ENCODE assay signal across 32 mouse cellular contexts in genomic region chr7:51454989-51455692, GRCm38 (mm10). TPM values are rescaled to one million over a fixed set of nuclear protein-coding genes. Genes with fewer than 3 reads are reported as not detected.
DNase-seq lines count a peak whose midpoint lies in the region; ATAC-seq and TF ChIP-seq lines count a peak whose summit lies in the region.
"Had no signal": no experiment of that assay in that cellular context is flagged by ENCODE, and none has a peak within 500 bp of the region (broad histone marks: within the 10 kb centered on the region; RNA-seq: fewer than 3 reads in every experiment).

No protein-coding gene starts in this region.

- H3K79me2 ChIP-seq in heart, adult 2 months (replicated peaks; ENCODE audit: control insufficient read depth, insufficient read depth, low read length), result no peaks in the 10 kb centered on the region

- H3K9ac ChIP-seq in embryonic facial prominence, embryonic 11.5 days (replicated peaks; ENCODE audit: low read length), result no peak overlapping the region
- H3K9ac ChIP-seq in heart, embryonic 13.5 days, result no peak overlapping the region
- no peak overlapping the region for H3K9ac ChIP-seq in heart, adult 2 months (ENCODE audit: low read depth, low read length)
- no peak overlapping the region for H3K9ac ChIP-seq in lung, embryonic 14.5 days
- H3K9ac ChIP-seq in liver, postnatal 0 days (replicated peaks), result no peak overlapping the region
- H3K9ac ChIP-seq: forebrain, embryonic 13.5 days; hindbrain, embryonic 15.5 days; kidney, embryonic 15.5 days; limb, embryonic 12.5 days; liver, embryonic 15.5 days; midbrain, embryonic 15.5 days had no signal

- no peak for TF ChIP-seq EP300 in heart, adult 2 months (IDR thresholded peaks at IDR 0.05; ENCODE audit: insufficient read depth, low read depth, low read length)
- no peak for TF ChIP-seq EP300 in liver, postnatal 0 days (IDR thresholded peaks at IDR 0.05; ENCODE audit: low read depth)

- no peak overlapping the region for H3K4me2 ChIP-seq in embryonic facial prominence, embryonic 11.5 days (ENCODE audit: low read depth, low read length)
- peak overlapping the region; percentile 15 for H3K4me2 ChIP-seq in heart, embryonic 13.5 days
- no peak overlapping the region for H3K4me2 ChIP-seq in lung, embryonic 14.5 days
- H3K4me2 ChIP-seq in liver, postnatal 0 days (ENCODE audit: low read depth, low read length), result no peak overlapping the region
- H3K4me2 ChIP-seq: forebrain, embryonic 13.5 days; hindbrain, embryonic 15.5 days; kidney, embryonic 15.5 days; limb, embryonic 12.5 days; liver, embryonic 15.5 days; midbrain, embryonic 15.5 days had no signal

- no peaks in the 10 kb centered on the region for H3K4me1 ChIP-seq in embryonic facial prominence, embryonic 11.5 days (ENCODE audit: control insufficient read depth, insufficient read depth, low read length)
- H3K4me1 ChIP-seq in embryonic facial prominence, embryonic 10.5 days, result peaks cover 6% of the 10 kb centered on the region; the same call in 1 of the 2 replicates
- H3K4me1 ChIP-seq in heart, embryonic 13.5 days, result peaks cover 17% of the 10 kb centered on the region
- H3K4me1 ChIP-seq in heart, adult 2 months (ENCODE audit: control insufficient read depth, insufficient read depth, low read length), result no peaks in the 10 kb centered on the region
- H3K4me1 ChIP-seq in lung, embryonic 14.5 days (ENCODE audit: insufficient read depth), result no peaks in the 10 kb centered on the region
- no peaks in the 10 kb centered on the region for H3K4me1 ChIP-seq in liver, postnatal 0 days (ENCODE audit: insufficient read depth)
- H3K4me1 ChIP-seq: forebrain, embryonic 13.5 days; hindbrain, embryonic 10.5 days; hindbrain, embryonic 15.5 days; kidney, embryonic 15.5 days; limb, embryonic 12.5 days; liver, embryonic 15.5 days; midbrain, embryonic 10.5 days; midbrain, embryonic 15.5 days had no signal

- no peak overlapping the region for H3K4me3 ChIP-seq in embryonic facial prominence, embryonic 11.5 days (ENCODE audit: low read depth, low read length)
- no peak overlapping the region for H3K4me3 ChIP-seq in embryonic facial prominence, embryonic 10.5 days
- H3K4me3 ChIP-seq in heart, embryonic 13.5 days, result no peak overlapping the region
- H3K4me3 ChIP-seq in heart, adult 2 months, result no peak overlapping the region
- no peak overlapping the region for H3K4me3 ChIP-seq in lung, embryonic 14.5 days (ENCODE audit: low read depth, low read length)
- no peak overlapping the region for H3K4me3 ChIP-seq in liver, postnatal 0 days (ENCODE audit: low read depth, low read length)
- H3K4me3 ChIP-seq: forebrain, embryonic 13.5 days; hindbrain, embryonic 10.5 days; hindbrain, embryonic 15.5 days; kidney, embryonic 15.5 days; layer of hippocampus, adult 2 months; left cerebral cortex, adult 2 months; limb, embryonic 12.5 days; liver, embryonic 15.5 days; midbrain, embryonic 10.5 days; midbrain, embryonic 15.5 days had no signal

- ATAC-seq in embryonic facial prominence, embryonic 11.5 days (replicated peaks; ENCODE audit: insufficient number of reproducible peaks, low FRiP score, low TSS enrichment, low read depth), result no peak
- ATAC-seq in heart, embryonic 13.5 days (ENCODE audit: extremely low read depth, insufficient number of reproducible peaks, low FRiP score, low TSS enrichment), result 0 out of 2 replicates have a peak, but pooled peaks have one; percentile 37
- ATAC-seq in lung, embryonic 14.5 days (ENCODE audit: insufficient read depth), result no peak
- ATAC-seq in liver, postnatal 0 days, result no peak
- ATAC-seq: forebrain, embryonic 13.5 days; inflammation-experienced regulatory T-cells, adult 6 months; midbrain, embryonic 15.5 days had no signal

- TF ChIP-seq POLR2A in heart, adult 2 months (IDR thresholded peaks at IDR 0.05; ENCODE audit: insufficient read depth, low read depth, low read length), result no peak

- H3K27ac ChIP-seq in embryonic facial prominence, embryonic 11.5 days (replicated peaks; ENCODE audit: low read depth, low read length), result no peak overlapping the region
- no peak overlapping the region for H3K27ac ChIP-seq in embryonic facial prominence, embryonic 10.5 days (replicated peaks)
- H3K27ac ChIP-seq in heart, embryonic 13.5 days (replicated peaks), result peak overlapping the region; percentile 74
- H3K27ac ChIP-seq in heart, adult 2 months, result no peak overlapping the region
- H3K27ac ChIP-seq in lung, embryonic 14.5 days (ENCODE audit: low read depth), result no peak overlapping the region
- no peak overlapping the region for H3K27ac ChIP-seq in liver, postnatal 0 days (ENCODE audit: low read depth)
- H3K27ac ChIP-seq: forebrain, embryonic 13.5 days; hindbrain, embryonic 10.5 days; hindbrain, embryonic 15.5 days; kidney, embryonic 15.5 days; layer of hippocampus, adult 2 months; left cerebral cortex, adult 2 months; limb, embryonic 12.5 days; liver, embryonic 15.5 days; midbrain, embryonic 10.5 days; midbrain, embryonic 15.5 days had no signal

- no peaks in the 10 kb centered on the region for H3K9me3 ChIP-seq in embryonic facial prominence, embryonic 11.5 days (replicated peaks; ENCODE audit: control insufficient read depth, low read length)
- H3K9me3 ChIP-seq in embryonic facial prominence, embryonic 10.5 days, result no peaks in the 10 kb centered on the region
- no peaks in the 10 kb centered on the region for H3K9me3 ChIP-seq in heart, embryonic 13.5 days
- no peaks in the 10 kb centered on the region for H3K9me3 ChIP-seq in lung, embryonic 14.5 days (ENCODE audit: low read depth, low read length)
- no peaks in the 10 kb centered on the region for H3K9me3 ChIP-seq in liver, postnatal 0 days (ENCODE audit: low read length)
- H3K9me3 ChIP-seq: forebrain, embryonic 13.5 days; G1E; hindbrain, embryonic 10.5 days; hindbrain, embryonic 15.5 days; kidney, embryonic 15.5 days; limb, embryonic 12.5 days; liver, embryonic 15.5 days; midbrain, embryonic 10.5 days; midbrain, embryonic 15.5 days had no signal

- peak; percentile 6 for DNase-seq in embryonic facial prominence, embryonic 11.5 days (ENCODE audit: low spot score)
- DNase-seq in embryonic facial prominence, embryonic 10.5 days (ENCODE audit: low spot score), result no peak
- no peak for DNase-seq in heart, adult 2 months
- peak; percentile 40 for DNase-seq in lung, embryonic 14.5 days
- DNase-seq in lung, postnatal 10 days, result no peak
- no peak for DNase-seq in liver, postnatal 0 days
- DNase-seq: adrenal gland, adult 8-10 months; cerebellum, adult 11 months; cerebellum, adult 9-10 months; cerebellum, postnatal 36 days; gastrocnemius, postnatal 25 days; heart, adult 11 months; kidney, adult 11 months; kidney, postnatal 36 days; lung, postnatal 14 days; spleen, adult 18-20 months; thymus, postnatal 25 days had no signal

- no peaks in the 10 kb centered on the region for H3K36me3 ChIP-seq in embryonic facial prominence, embryonic 11.5 days (replicated peaks; ENCODE audit: control insufficient read depth, insufficient read depth, low read depth, low read length)
- no peaks in the 10 kb centered on the region for H3K36me3 ChIP-seq in embryonic facial prominence, embryonic 10.5 days (replicated peaks)
- H3K36me3 ChIP-seq in heart, embryonic 13.5 days, result no peaks in the 10 kb centered on the region
- no peaks in the 10 kb centered on the region for H3K36me3 ChIP-seq in heart, adult 2 months (ENCODE audit: control insufficient read depth, insufficient read depth, low read length)
- no peaks in the 10 kb centered on the region for H3K36me3 ChIP-seq in lung, embryonic 14.5 days (ENCODE audit: insufficient read depth)
- H3K36me3 ChIP-seq in liver, postnatal 0 days (replicated peaks; ENCODE audit: insufficient read depth, low read length), result no peaks in the 10 kb centered on the region
- H3K36me3 ChIP-seq: G1E; hindbrain, embryonic 10.5 days; hindbrain, embryonic 15.5 days; kidney, embryonic 15.5 days; limb, embryonic 12.5 days; liver, embryonic 15.5 days; midbrain, embryonic 10.5 days; midbrain, embryonic 15.5 days had no signal

- no peaks in the 10 kb centered on the region for H3K27me3 ChIP-seq in embryonic facial prominence, embryonic 11.5 days (ENCODE audit: control insufficient read depth, insufficient read depth, low read length)
- no peaks in the 10 kb centered on the region for H3K27me3 ChIP-seq in embryonic facial prominence, embryonic 10.5 days (replicated peaks; ENCODE audit: low read depth, poor library complexity, severe bottlenecking)
- no peaks in the 10 kb centered on the region for H3K27me3 ChIP-seq in heart, embryonic 13.5 days (replicated peaks)
- H3K27me3 ChIP-seq in heart, adult 2 months (ENCODE audit: control insufficient read depth, insufficient read depth, low read length), result no peaks in the 10 kb centered on the region
- H3K27me3 ChIP-seq in lung, embryonic 14.5 days (ENCODE audit: insufficient read depth, low read length), result no peaks in the 10 kb centered on the region
- H3K27me3 ChIP-seq in liver, postnatal 0 days (ENCODE audit: insufficient read depth, low read length), result no peaks in the 10 kb centered on the region
- H3K27me3 ChIP-seq: forebrain, embryonic 13.5 days; hindbrain, embryonic 15.5 days; kidney, embryonic 15.5 days; limb, embryonic 12.5 days; liver, embryonic 15.5 days; midbrain, embryonic 15.5 days had no signal

- TF ChIP-seq CTCF in heart, adult 2 months (IDR thresholded peaks at IDR 0.05), result no peak
- TF ChIP-seq CTCF in lung, embryonic 14.5 days (IDR thresholded peaks at IDR 0.05; ENCODE audit: low read depth), result no peak
- TF ChIP-seq CTCF in liver, postnatal 0 days (IDR thresholded peaks at IDR 0.05; ENCODE audit: low read depth), result no peak

- intact Hi-C loops in heart, adult 2 months (cut with DNase I), result no loop called here

- 82% methylated on average over 2 of the region's 2 CpGs for WGBS in embryonic facial prominence, embryonic 11.5 days
- WGBS in embryonic facial prominence, embryonic 10.5 days, result 89% methylated on average over 2 of the region's 2 CpGs
- WGBS in heart, embryonic 13.5 days, result 63% methylated on average over 2 of the region's 2 CpGs
- WGBS in heart, adult 2 months, result 55% methylated on average over 2 of the region's 2 CpGs
- 61% methylated on average over 2 of the region's 2 CpGs for WGBS in lung, embryonic 14.5 days
- WGBS in liver, postnatal 0 days (ENCODE audit: insufficient replicate concordance), result 71% methylated on average over 2 of the region's 2 CpGs

RNA-seq across cellular contexts. Expression of gene Ano5, which starts 55.7 kb away (rescaled TPM):
- polyA plus RNA-seq in embryonic facial prominence, embryonic 11.5 days (2014; fragmentation: Nextera tagmentation; extraction: Ambion mirVana), result 0.24 and 0.29 TPM in 2 replicates
- 0.05 and 0.13 TPM in 2 replicates for polyA plus RNA-seq in embryonic facial prominence, embryonic 10.5 days (2016; fragmentation: Nextera tagmentation; extraction: Ambion mirVana)
- polyA plus RNA-seq in heart, embryonic 13.5 days (2015; fragmentation: Nextera tagmentation; extraction: Ambion mirVana), result 0.46 and 0.47 TPM in 2 replicates
- under 1 TPM; 0.65 to 0.96 TPM for total RNA-seq in heart, adult 2 months (2021)
- polyA plus RNA-seq in heart, adult 2 months (2012; rRNA removed), result 0.18 TPM in 1 of 2 replicates, not detected in the other
- 0.07 TPM in 1 of 2 replicates, not detected in the other for polyA plus RNA-seq in lung, embryonic 14.5 days (2014; fragmentation: Nextera tagmentation; extraction: Ambion mirVana)
- 0.01 TPM in 1 of 2 replicates, not detected in the other for polyA plus RNA-seq in liver, postnatal 0 days (2015; fragmentation: Nextera tagmentation; extraction: Ambion mirVana)
- total RNA-seq: neutrophil, adult 5-6 weeks had no signal
- polyA plus RNA-seq: G1E; liver, adult 2 months; liver, embryonic 15.5 days had no signal

Comparison
In these comparisons a context has a peak if more than half of its experiments do, and no peak if none do; other contexts are left out.
1. DNase-seq: peak in embryonic facial prominence, embryonic 11.5 days (single experiment) and lung, embryonic 14.5 days (single experiment); none in embryonic facial prominence, embryonic 10.5 days (single experiment), heart, adult 2 months (0 of 2), lung, postnatal 10 days (single experiment) and liver, postnatal 0 days (single experiment).